Mouse (Mus musculus): ENCODE measurements around the gene Ttll7.

DNA sequence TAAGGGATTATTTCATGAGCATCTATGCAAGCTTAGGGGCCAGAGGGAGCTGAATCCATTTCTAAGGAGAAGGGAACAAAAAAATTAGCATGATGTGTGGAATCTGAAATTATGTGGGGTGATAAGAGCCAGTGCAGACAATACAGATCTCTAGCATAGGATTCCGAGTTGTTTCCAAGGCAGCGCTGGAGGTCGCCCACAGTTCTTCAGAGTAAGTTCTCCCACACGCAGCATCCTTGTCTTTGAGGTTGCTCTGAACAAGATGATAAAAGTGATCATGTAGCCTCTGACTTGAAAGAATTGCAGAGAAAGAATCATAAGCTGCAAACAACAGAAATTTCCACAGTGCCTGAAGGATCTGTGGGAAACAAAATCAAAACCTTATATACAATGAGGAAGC, 31.4 kb upstream of the Ttll7 start:
- TF ChIP-seq POLR2A (IDR thresholded peaks at IDR 0.05; ENCODE audit: control insufficient read depth, extremely low read depth, insufficient read depth, low read length, poor library complexity) (no peak), CTCF (IDR thresholded peaks at IDR 0.05; ENCODE audit: borderline replicate concordance, control insufficient read depth, extremely low read depth, insufficient read depth, low read length, poor library complexity) (no peak)

Data from thymus, adult 2 months (tissue).